Mouse (Mus musculus) left cerebral cortex, postnatal 25 days (tissue): ENCODE data around the gene Dusp5. TPM values are rescaled to one million over a fixed set of nuclear protein-coding genes. Genes with fewer than 3 reads are reported as not detected.

Source experiments
- DNase-seq, 2 experiments: peaks; one replicate each; pipeline ENCODE4 v3.0.0; 2022; ENCODE audit warnings: low spot score in 2 of 2, mixed read lengths in 1 of 2
- intact Hi-C: fragments of 180-260 bp; cut with DNase I; formaldehyde crosslinking; loops from one replicate; pipeline ENCODE4 v1.15.1; 2025
- total RNA-seq, 2 experiments: library from RNA; stranded (reverse); gene quantifications; 2 replicates each; pipeline ENCODE4 v1.2.3; 2021

Gene Dusp5
- total RNA-seq, 2 experiments from 2014 or later: 9.9 to 11.7 TPM

- peak in 1 of 2 experiments; percentile 86 for DNase-seq
- intact Hi-C loops: no loop called here
Measured at GRCm38 (mm10) chr19:53538024-53538423, 9.1 kb downstream of the Dusp5 start.

GRCm38 (mm10) chr19:53538796-53539195 is 9.9 kb downstream of the Dusp5 start:
- intact Hi-C loops: no loop called here
- DNase-seq: no peak

- DNase-seq: no peak
- intact Hi-C loops: no loop called here
Measured at GRCm38 (mm10) chr19:53539296-53539695, 10.4 kb downstream of the Dusp5 start.

GRCm38 (mm10) chr19:53543602-53544001 is 14.7 kb downstream of the Dusp5 start:
- intact Hi-C loops: no loop called here
- peak in 1 of 2 experiments; percentile 43 for DNase-seq

GRCm38 (mm10) chr19:53544923-53545561 is 16.1 kb downstream of the Dusp5 start:
- DNase-seq: no peak
- intact Hi-C loops: no loop called here

- no peak for DNase-seq
Measured at GRCm38 (mm10) chr19:53547597-53547996, 18.7 kb downstream of the Dusp5 start.

GRCm38 (mm10) chr19:53550972-53551371 is 22.1 kb downstream of the Dusp5 start:
- intact Hi-C loops: no loop called here

More at GRCm38 (mm10) chr19:53547597-53547996, 18.7 kb downstream of the Dusp5 start:
- intact Hi-C loops: no loop called here

GRCm38 (mm10) chr19:53552216-53552786 is 23.4 kb downstream of the Dusp5 start:
- intact Hi-C loops: no loop called here
- no peak for DNase-seq

More at GRCm38 (mm10) chr19:53550972-53551371, 22.1 kb downstream of the Dusp5 start:
- DNase-seq: peak in 1 of 2 experiments; percentile 79

- DNase-seq: no peak
- intact Hi-C loops: no loop called here
Measured at GRCm38 (mm10) chr19:53552795-53553194, 23.9 kb downstream of the Dusp5 start.

GRCm38 (mm10) chr19:53554402-53554801 is 25.5 kb downstream of the Dusp5 start:
- intact Hi-C loops: no loop called here
- no peak for DNase-seq

- DNase-seq: no peak
- intact Hi-C loops: no loop called here
Measured at GRCm38 (mm10) chr19:53554981-53555616, 26.2 kb downstream of the Dusp5 start.

GRCm38 (mm10) chr19:53556841-53557240 is 27.9 kb downstream of the Dusp5 start:
- intact Hi-C loops: no loop called here
- DNase-seq: no peak

- intact Hi-C loops: no loop called here
- DNase-seq: no peak
Measured at GRCm38 (mm10) chr19:53557267-53557936, 28.5 kb downstream of the Dusp5 start.

- DNase-seq: no peak
- intact Hi-C loops: no loop called here
Measured at GRCm38 (mm10) chr19:53560436-53560835, 31.5 kb downstream of the Dusp5 start.

- intact Hi-C loops: no loop called here
- no peak for DNase-seq
Measured at GRCm38 (mm10) chr19:53564174-53564573, 35.3 kb downstream of the Dusp5 start.

- peak in 1 of 2 experiments; percentile 13 for DNase-seq
- intact Hi-C loops: no loop called here
Measured at GRCm38 (mm10) chr19:53565565-53566277, 36.8 kb downstream of the Dusp5 start.

GRCm38 (mm10) chr19:53567864-53568263 is 39.0 kb downstream of the Dusp5 start:
- no peak for DNase-seq
- intact Hi-C loops: no loop called here

- DNase-seq: no peak
- intact Hi-C loops: no loop called here
Measured at GRCm38 (mm10) chr19:53568553-53568952, 39.6 kb downstream of the Dusp5 start.

- intact Hi-C loops: no loop called here
- DNase-seq: no peak
Measured at GRCm38 (mm10) chr19:53571056-53571455, 42.1 kb downstream of the Dusp5 start.
